Mouse (Mus musculus): ENCODE data around the gene Serpinc1. TPM values are rescaled to one million over a fixed set of nuclear protein-coding genes. Genes with fewer than 3 reads are reported as not detected.

Gene Serpinc1
- polyA plus RNA-seq, 1 experiment from 2014 or later: 2.1 TPM

- H3K4me2 ChIP-seq (replicated peaks; ENCODE audit: low read depth): 0 out of 2 replicates have a peak overlapping the region, but pooled peaks have one; percentile 1
- no peak overlapping the region for H3K27ac ChIP-seq (replicated peaks)
- ATAC-seq (ENCODE audit: low FRiP score, low TSS enrichment) (no peak), DNase-seq (ENCODE audit: low spot score) (no peak)
- H3K4me1 ChIP-seq (replicated peaks; ENCODE audit: control insufficient read depth, insufficient read depth): no peaks in the 10 kb centered on the region; the same call in 1 of the 2 replicates
- TF ChIP-seq CTCF (IDR thresholded peaks at IDR 0.05; ENCODE audit: low read depth): no peak
- no peak for TF ChIP-seq EP300 (optimal IDR thresholded peaks at IDR 0.05)
- peaks cover 10% of the 10 kb centered on the region; the same call in 1 of the 2 replicates for H3K36me3 ChIP-seq (ENCODE audit: control insufficient read depth, insufficient read depth, low read length)
- no peaks in the 10 kb centered on the region for H3K27me3 ChIP-seq (ENCODE audit: control insufficient read depth, insufficient read depth, low read length)
- WGBS: 12% methylated on average over 3 of the region's 3 CpGs
- no peak overlapping the region for H3K4me3 ChIP-seq (ENCODE audit: low read depth, low read length)
- no peak overlapping the region for H3K9ac ChIP-seq (ENCODE audit: low read length)
- no peaks in the 10 kb centered on the region for H3K9me3 ChIP-seq (ENCODE audit: control insufficient read depth, low read length)
These were observed 59.2 kb downstream of the Serpinc1 start for GRCm38 (mm10) chr1:161037599-161037998.

GRCm38 (mm10) chr1:161038004-161038403 is 59.6 kb downstream of the Serpinc1 start:
- Histone ChIP-seq H3K4me2 (replicated peaks; ENCODE audit: low read depth) (0 out of 2 replicates have a peak overlapping the region, but pooled peaks have one; percentile 1), H3K36me3 (ENCODE audit: control insufficient read depth, insufficient read depth, low read length) (peaks cover 10% of the 10 kb centered on the region; the same call in 1 of the 2 replicates), H3K4me3 (ENCODE audit: low read depth, low read length) (no peak overlapping the region), H3K9ac (ENCODE audit: low read length) (no peak overlapping the region), H3K27me3 (ENCODE audit: control insufficient read depth, insufficient read depth, low read length) (no peaks in the 10 kb centered on the region), H3K4me1 (replicated peaks; ENCODE audit: control insufficient read depth, insufficient read depth) (no peaks in the 10 kb centered on the region; the same call in 1 of the 2 replicates), H3K9me3 (ENCODE audit: control insufficient read depth, low read length) (no peaks in the 10 kb centered on the region), H3K27ac (replicated peaks) (no peak overlapping the region)
- 33% methylated on average over 3 of the region's 3 CpGs for whole genome bisulfite sequencing
- ATAC-seq (ENCODE audit: low FRiP score, low TSS enrichment) (no peak), DNase-seq (ENCODE audit: low spot score) (no peak)
- no peak for TF ChIP-seq EP300 (optimal IDR thresholded peaks at IDR 0.05)
- no peak for TF ChIP-seq CTCF (IDR thresholded peaks at IDR 0.05; ENCODE audit: low read depth)

- Histone ChIP-seq H3K4me1 (replicated peaks; ENCODE audit: control insufficient read depth, insufficient read depth) (no peaks in the 10 kb centered on the region; the same call in 1 of the 2 replicates), H3K4me3 (ENCODE audit: low read depth, low read length) (no peak overlapping the region), H3K36me3 (ENCODE audit: control insufficient read depth, insufficient read depth, low read length) (peaks cover 10% of the 10 kb centered on the region; the same call in 1 of the 2 replicates), H3K27ac (replicated peaks) (peak overlapping the region; percentile 25; the same call in 1 of the 2 replicates), H3K9me3 (ENCODE audit: control insufficient read depth, low read length) (no peaks in the 10 kb centered on the region), H3K4me2 (replicated peaks; ENCODE audit: low read depth) (no peak overlapping the region), H3K27me3 (ENCODE audit: control insufficient read depth, insufficient read depth, low read length) (no peaks in the 10 kb centered on the region), H3K9ac (ENCODE audit: low read length) (no peak overlapping the region)
- ATAC-seq (ENCODE audit: low FRiP score, low TSS enrichment) (no peak), DNase-seq (ENCODE audit: low spot score) (no peak)
- WGBS: 18% methylated on average over 3 of the region's 3 CpGs
- TF ChIP-seq CTCF (IDR thresholded peaks at IDR 0.05; ENCODE audit: low read depth): no peak
- TF ChIP-seq EP300 (optimal IDR thresholded peaks at IDR 0.05): no peak
These were observed 60.8 kb downstream of the Serpinc1 start for GRCm38 (mm10) chr1:161038968-161039721.

GRCm38 (mm10) chr1:161039741-161040425 is 61.5 kb downstream of the Serpinc1 start:
- no peak for ATAC-seq (ENCODE audit: low FRiP score, low TSS enrichment)
- DNase-seq (ENCODE audit: low spot score): no peak
- peak overlapping the region; percentile 14; the same call in 1 of the 2 replicates for H3K27ac ChIP-seq (replicated peaks)
- H3K4me3 ChIP-seq (ENCODE audit: low read depth, low read length): no peak overlapping the region
- TF ChIP-seq EP300 (optimal IDR thresholded peaks at IDR 0.05): no peak
- TF ChIP-seq CTCF (IDR thresholded peaks at IDR 0.05; ENCODE audit: low read depth): no peak
- H3K36me3 ChIP-seq (ENCODE audit: control insufficient read depth, insufficient read depth, low read length): peaks cover 10% of the 10 kb centered on the region; the same call in 1 of the 2 replicates
- H3K27me3 ChIP-seq (ENCODE audit: control insufficient read depth, insufficient read depth, low read length): no peaks in the 10 kb centered on the region
- no peak overlapping the region for H3K4me2 ChIP-seq (replicated peaks; ENCODE audit: low read depth)
- no peak overlapping the region for H3K9ac ChIP-seq (ENCODE audit: low read length)
- H3K9me3 ChIP-seq (ENCODE audit: control insufficient read depth, low read length): no peaks in the 10 kb centered on the region
- H3K4me1 ChIP-seq (replicated peaks; ENCODE audit: control insufficient read depth, insufficient read depth): no peaks in the 10 kb centered on the region; the same call in 1 of the 2 replicates
- 21% methylated on average over 3 of the region's 3 CpGs for WGBS

GRCm38 (mm10) chr1:161040426-161040770 is 62.0 kb downstream of the Serpinc1 start:
- no peak overlapping the region for H3K4me2 ChIP-seq (replicated peaks; ENCODE audit: low read depth)
- no peaks in the 10 kb centered on the region for H3K9me3 ChIP-seq (ENCODE audit: control insufficient read depth, low read length)
- TF ChIP-seq EP300 (optimal IDR thresholded peaks at IDR 0.05) (no peak), CTCF (IDR thresholded peaks at IDR 0.05; ENCODE audit: low read depth) (no peak)
- no peak for ATAC-seq (ENCODE audit: low FRiP score, low TSS enrichment)
- no peaks in the 10 kb centered on the region for H3K27me3 ChIP-seq (ENCODE audit: control insufficient read depth, insufficient read depth, low read length)
- 36% methylated on average over 1 of the region's 1 CpGs for WGBS
- H3K27ac ChIP-seq (replicated peaks): no peak overlapping the region
- no peaks in the 10 kb centered on the region; the same call in 1 of the 2 replicates for H3K4me1 ChIP-seq (replicated peaks; ENCODE audit: control insufficient read depth, insufficient read depth)
- DNase-seq (ENCODE audit: low spot score): no peak
- peaks cover 10% of the 10 kb centered on the region; the same call in 1 of the 2 replicates for H3K36me3 ChIP-seq (ENCODE audit: control insufficient read depth, insufficient read depth, low read length)
- no peak overlapping the region for H3K4me3 ChIP-seq (ENCODE audit: low read depth, low read length)
- no peak overlapping the region for H3K9ac ChIP-seq (ENCODE audit: low read length)

Measured in stomach, postnatal 0 days (tissue).